Mouse (Mus musculus) neural tube, embryonic 13.5 days (tissue): Measurements from ENCODE around the gene Kcnh2. TPM values are rescaled to one million over a fixed set of nuclear protein-coding genes. Genes with fewer than 3 reads are reported as not detected.
A peak's percentile ranks its signal among the peaks of the same experiment; 100 is the strongest.

Experiments used
- ATAC-seq: fragments of 200-750 bp; cut with Nextera tagmentation; 2 replicates; pipeline ENCODE4 v1.8.0; 2017; ENCODE audit warnings: low read depth, mild to moderate bottlenecking, moderate TSS enrichment, moderate library complexity
- H3K27ac ChIP-seq: fragments of 300-500 bp; sonication (generic); replicated peaks from 2 replicates; pipeline ENCODE4 v1.5.1; 2015; ENCODE audit warnings: moderate library complexity, mild to moderate bottlenecking, inconsistent platforms
- H3K27me3 ChIP-seq: fragments of 300-500 bp; sonication (generic); 2 replicates; pipeline ENCODE4 v1.6.1; 2015; ENCODE audit warnings: mild to moderate bottlenecking, inconsistent platforms
- H3K36me3 ChIP-seq: fragments of 300-500 bp; sonication (generic); 2 replicates; pipeline ENCODE4 v1.6.1; 2015; ENCODE audit warnings: mild to moderate bottlenecking, inconsistent platforms
- H3K4me1 ChIP-seq: fragments of 300-500 bp; sonication (generic); replicated peaks from 2 replicates; pipeline ENCODE4 v1.6.1; 2015; ENCODE audit warnings: inconsistent platforms
- H3K4me2 ChIP-seq: fragments of 300-500 bp; sonication (generic); 2 replicates; pipeline ENCODE4 v1.6.1; 2015; ENCODE audit warnings: inconsistent platforms, mild to moderate bottlenecking, moderate library complexity
- H3K4me3 ChIP-seq: fragments of 300-500 bp; sonication (generic); 2 replicates; pipeline ENCODE4 v1.5.1; 2015; ENCODE audit warnings: mild to moderate bottlenecking, inconsistent platforms
- H3K9ac ChIP-seq: fragments of 300-500 bp; sonication (generic); 2 replicates; pipeline ENCODE4 v1.6.1; 2015; ENCODE audit warnings: moderate library complexity, mild to moderate bottlenecking, inconsistent platforms
- H3K9me3 ChIP-seq: fragments of 300-500 bp; sonication (generic); 2 replicates; pipeline ENCODE4 v1.6.1; 2016; ENCODE audit warnings: inconsistent platforms
- WGBS: fragments of 180-500 bp; shearing (Covaris S2); methylation state at CpG from one replicate; pipeline ENCODE4 v1.1.7; 2015; 5-methylcytosine and 5-hydroxymethylcytosine counted together
- polyA plus RNA-seq: library from polyadenylated mRNA; unstranded; fragments of >200 nt; fragmentation: Nextera tagmentation; extraction: Ambion mirVana; gene quantifications from 2 replicates; pipeline ENCODE4 v1.2.1, GENCODE M21; 2015

Kcnh2 gene
- polyA plus RNA-seq, 1 experiment from 2014 or later, result 15.5 TPM

GRCm38 (mm10) chr5:24387264-24388241 lies 36.1 kb upstream of the Kcnh2 start:
- Histone ChIP-seq H3K9ac (peak overlapping the region; percentile 70), H3K4me2 (peak overlapping the region; percentile 85), H3K27ac (no peak overlapping the region), H3K4me1 (peaks cover 40% of the 10 kb centered on the region), H3K27me3 (peaks cover 49% of the 10 kb centered on the region), H3K9me3 (no peaks in the 10 kb centered on the region), H3K36me3 (no peaks in the 10 kb centered on the region), H3K4me3 (peak overlapping the region; percentile 48)
- peak; percentile 66 for ATAC-seq
- WGBS, result under 1% methylated on average over 73 of the region's 73 CpGs

GRCm38 (mm10) chr5:24385887-24386550 lies 34.6 kb upstream of the Kcnh2 start:
- Histone ChIP-seq H3K4me1 (peaks cover 42% of the 10 kb centered on the region), H3K27ac (no peak overlapping the region), H3K4me3 (no peak overlapping the region), H3K27me3 (peaks cover 49% of the 10 kb centered on the region), H3K9ac (no peak overlapping the region), H3K9me3 (no peaks in the 10 kb centered on the region), H3K4me2 (no peak overlapping the region), H3K36me3 (no peaks in the 10 kb centered on the region)
- WGBS, result 81% methylated on average over 10 of the region's 10 CpGs
- ATAC-seq, result no peak

DNA sequence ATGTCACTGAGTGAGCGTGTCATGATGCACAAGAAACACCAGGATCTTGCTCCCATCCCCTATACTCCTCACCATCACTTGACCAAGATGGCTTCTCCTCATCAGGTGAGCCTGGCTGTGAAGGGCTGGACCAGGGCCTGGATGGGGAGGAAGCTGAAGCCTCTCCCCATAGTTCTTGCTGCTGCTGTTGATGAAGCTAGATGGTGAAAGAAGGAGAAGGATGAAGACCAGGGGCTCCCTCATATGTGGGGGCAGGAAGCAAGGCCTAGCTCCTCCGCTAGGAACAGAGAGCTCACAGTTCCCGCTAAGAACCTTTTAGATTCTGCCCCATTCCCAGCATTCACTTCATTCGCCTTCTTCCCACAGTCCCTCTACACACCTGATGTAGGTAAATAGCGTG lies 34.0 kb upstream of the Kcnh2 start:
- peaks cover 49% of the 10 kb centered on the region for H3K27me3 ChIP-seq
- no peak overlapping the region for H3K4me2 ChIP-seq
- 93% methylated on average over 5 of the region's 5 CpGs for WGBS
- no peak overlapping the region for H3K4me3 ChIP-seq
- no peaks in the 10 kb centered on the region for H3K9me3 ChIP-seq
- no peaks in the 10 kb centered on the region for H3K36me3 ChIP-seq
- no peak overlapping the region for H3K9ac ChIP-seq
- H3K27ac ChIP-seq, result no peak overlapping the region
- H3K4me1 ChIP-seq, result peaks cover 42% of the 10 kb centered on the region
- ATAC-seq, result no peak

DNA sequence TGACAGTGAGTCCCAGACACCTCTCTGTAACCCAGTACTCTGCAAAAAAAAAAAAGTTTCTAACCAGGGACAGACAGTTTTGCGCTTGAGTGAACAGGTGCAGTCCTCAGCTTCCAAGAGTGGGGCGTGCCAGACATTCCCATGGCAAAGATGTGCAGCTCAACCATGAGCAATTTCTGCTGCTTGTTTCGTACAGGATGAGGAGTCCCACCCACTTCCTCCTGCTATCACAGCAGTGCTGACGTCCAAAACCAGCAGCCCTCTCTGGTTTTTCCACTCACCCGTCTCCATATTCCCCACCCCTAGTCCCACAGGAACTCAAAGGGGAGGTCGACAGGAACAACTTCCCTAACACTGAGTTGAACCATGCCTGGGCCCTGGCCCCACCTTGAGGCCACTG lies 33.0 kb upstream of the Kcnh2 start:
- Histone ChIP-seq H3K27me3 (peaks cover 45% of the 10 kb centered on the region), H3K4me3 (no peak overlapping the region), H3K27ac (no peak overlapping the region), H3K4me1 (peaks cover 38% of the 10 kb centered on the region), H3K4me2 (peak overlapping the region; percentile 68; the same call in 1 of the 2 replicates), H3K36me3 (no peaks in the 10 kb centered on the region), H3K9me3 (no peaks in the 10 kb centered on the region), H3K9ac (no peak overlapping the region)
- no peak for ATAC-seq
- 74% methylated on average over 6 of the region's 6 CpGs for WGBS

GRCm38 (mm10) chr5:24383026-24383859 lies 31.8 kb upstream of the Kcnh2 start:
- Histone ChIP-seq H3K4me1 (peaks cover 33% of the 10 kb centered on the region), H3K4me2 (peak overlapping the region; percentile 68), H3K9me3 (no peaks in the 10 kb centered on the region), H3K4me3 (peak overlapping the region; percentile 49), H3K9ac (peak overlapping the region; percentile 69), H3K27ac (peak overlapping the region; percentile 57; the same call in 1 of the 2 replicates), H3K27me3 (peaks cover 33% of the 10 kb centered on the region), H3K36me3 (no peaks in the 10 kb centered on the region)
- ATAC-seq, result peak; percentile 82
- 2% methylated on average over 34 of the region's 34 CpGs for WGBS

- H3K36me3 ChIP-seq, result no peaks in the 10 kb centered on the region
- no peak for ATAC-seq
- H3K27me3 ChIP-seq, result peaks cover 21% of the 10 kb centered on the region
- no peak overlapping the region for H3K4me3 ChIP-seq
- peaks cover 21% of the 10 kb centered on the region for H3K4me1 ChIP-seq
- H3K4me2 ChIP-seq, result no peak overlapping the region
- H3K27ac ChIP-seq, result no peak overlapping the region
- 57% methylated on average over 2 of the region's 2 CpGs for WGBS
- H3K9ac ChIP-seq, result no peak overlapping the region
- H3K9me3 ChIP-seq, result no peaks in the 10 kb centered on the region
Measured at GRCm38 (mm10) chr5:24381988-24382387, 30.6 kb upstream of the Kcnh2 start.

DNA sequence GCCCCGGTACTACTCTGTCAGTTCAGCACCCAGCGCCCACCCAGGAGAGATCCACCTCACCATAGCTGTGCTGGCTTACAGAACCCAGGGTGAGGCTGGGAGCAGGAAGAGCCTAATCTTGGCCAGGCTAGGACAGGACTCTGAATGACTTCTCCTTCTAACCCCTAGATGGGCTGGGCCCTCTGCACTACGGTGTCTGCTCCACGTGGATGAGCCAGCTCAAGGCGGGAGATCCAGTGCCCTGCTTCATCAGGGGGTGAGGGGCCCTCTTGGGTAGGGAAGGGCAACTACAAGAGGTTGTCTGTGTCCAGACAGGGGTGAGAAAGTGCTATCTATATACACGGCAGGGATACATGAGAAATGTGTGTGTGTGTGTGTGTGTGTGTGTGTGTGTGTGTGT lies 30.1 kb upstream of the Kcnh2 start:
- no peak overlapping the region for H3K4me3 ChIP-seq
- ATAC-seq, result no peak
- H3K27ac ChIP-seq, result no peak overlapping the region

GRCm38 (mm10) chr5:24380499-24380898 lies 29.1 kb upstream of the Kcnh2 start:
- Histone ChIP-seq H3K36me3 (no peaks in the 10 kb centered on the region), H3K4me3 (no peak overlapping the region), H3K4me1 (peaks cover 16% of the 10 kb centered on the region), H3K9me3 (no peaks in the 10 kb centered on the region), H3K27me3 (peaks cover 6% of the 10 kb centered on the region; the same call in 1 of the 2 replicates), H3K4me2 (no peak overlapping the region), H3K27ac (no peak overlapping the region), H3K9ac (no peak overlapping the region)
- no peak for ATAC-seq
- 89% methylated on average over 4 of the region's 4 CpGs for WGBS

More for the DNA sequence above, 30.1 kb upstream of the Kcnh2 start:
- Histone ChIP-seq H3K27me3 (peaks cover 16% of the 10 kb centered on the region), H3K36me3 (no peaks in the 10 kb centered on the region), H3K4me1 (peaks cover 16% of the 10 kb centered on the region), H3K9me3 (no peaks in the 10 kb centered on the region), H3K9ac (no peak overlapping the region), H3K4me2 (no peak overlapping the region)
- WGBS, result 78% methylated on average over 6 of the region's 6 CpGs

DNA sequence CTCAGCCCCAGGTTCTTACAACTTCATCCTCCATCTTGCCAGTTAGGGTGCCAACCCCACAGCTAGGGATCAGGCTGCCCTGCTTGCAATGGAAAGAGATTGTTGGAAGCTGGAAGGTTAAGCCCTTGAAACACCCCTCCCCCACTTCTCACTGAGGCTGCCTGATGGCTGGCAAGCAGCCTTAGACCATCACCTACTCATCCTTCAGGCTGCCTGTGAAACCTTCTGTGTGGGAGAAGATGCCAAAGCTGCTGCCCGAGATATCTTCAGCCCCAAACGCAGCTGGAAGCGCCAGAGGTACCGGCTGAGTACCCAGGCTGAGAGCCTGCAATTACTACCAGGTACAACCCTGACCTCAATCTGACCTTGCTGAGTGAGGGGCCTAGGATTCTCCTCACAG lies 28.1 kb upstream of the Kcnh2 start:
- 83% methylated on average over 4 of the region's 4 CpGs for WGBS

DNA sequence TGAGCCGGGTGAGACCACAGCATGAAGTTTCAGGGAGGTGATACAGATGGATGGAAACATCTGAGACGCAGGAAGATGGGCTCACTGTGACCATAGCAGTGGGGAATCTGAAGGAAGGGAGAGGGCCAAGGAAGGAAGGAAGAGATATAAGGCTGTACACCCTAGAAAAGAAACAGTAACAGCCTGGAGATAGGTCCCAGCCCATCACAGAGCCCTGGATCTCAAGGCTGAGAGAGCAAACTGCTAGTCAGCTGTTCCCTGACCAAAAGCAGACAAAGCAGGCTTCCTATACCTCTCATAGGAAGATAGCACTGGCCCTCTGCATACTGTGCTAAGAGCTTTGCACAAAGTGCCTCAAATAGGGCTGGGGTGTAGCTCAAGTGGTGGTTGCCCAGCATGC lies 27.3 kb upstream of the Kcnh2 start:
- 81% methylated on average over 2 of the region's 2 CpGs for WGBS
- Histone ChIP-seq H3K27me3 (no peaks in the 10 kb centered on the region), H3K4me2 (no peak overlapping the region), H3K36me3 (no peaks in the 10 kb centered on the region), H3K4me1 (peaks cover 11% of the 10 kb centered on the region), H3K9me3 (no peaks in the 10 kb centered on the region), H3K27ac (no peak overlapping the region), H3K9ac (no peak overlapping the region), H3K4me3 (no peak overlapping the region)
- ATAC-seq, result no peak

More for the DNA sequence above, 28.1 kb upstream of the Kcnh2 start:
- Histone ChIP-seq H3K27me3 (no peaks in the 10 kb centered on the region), H3K4me3 (no peak overlapping the region), H3K36me3 (no peaks in the 10 kb centered on the region), H3K27ac (no peak overlapping the region), H3K9me3 (no peaks in the 10 kb centered on the region), H3K4me2 (no peak overlapping the region), H3K4me1 (peaks cover 16% of the 10 kb centered on the region), H3K9ac (no peak overlapping the region)
- no peak for ATAC-seq

GRCm38 (mm10) chr5:24374666-24375328 lies 23.4 kb upstream of the Kcnh2 start:
- Histone ChIP-seq H3K27ac (no peak overlapping the region), H3K27me3 (no peaks in the 10 kb centered on the region)
- 83% methylated on average over 7 of the region's 7 CpGs for WGBS

More at GRCm38 (mm10) chr5:24374666-24375328, 23.4 kb upstream of the Kcnh2 start:
- no peaks in the 10 kb centered on the region for H3K4me1 ChIP-seq
- H3K9me3 ChIP-seq, result no peaks in the 10 kb centered on the region
- no peak for ATAC-seq
- no peak overlapping the region for H3K4me3 ChIP-seq
- H3K9ac ChIP-seq, result no peak overlapping the region
- no peaks in the 10 kb centered on the region for H3K36me3 ChIP-seq
- H3K4me2 ChIP-seq, result no peak overlapping the region
